ENCODE assay signal across 10 mouse cellular contexts in the genomic region with DNA sequence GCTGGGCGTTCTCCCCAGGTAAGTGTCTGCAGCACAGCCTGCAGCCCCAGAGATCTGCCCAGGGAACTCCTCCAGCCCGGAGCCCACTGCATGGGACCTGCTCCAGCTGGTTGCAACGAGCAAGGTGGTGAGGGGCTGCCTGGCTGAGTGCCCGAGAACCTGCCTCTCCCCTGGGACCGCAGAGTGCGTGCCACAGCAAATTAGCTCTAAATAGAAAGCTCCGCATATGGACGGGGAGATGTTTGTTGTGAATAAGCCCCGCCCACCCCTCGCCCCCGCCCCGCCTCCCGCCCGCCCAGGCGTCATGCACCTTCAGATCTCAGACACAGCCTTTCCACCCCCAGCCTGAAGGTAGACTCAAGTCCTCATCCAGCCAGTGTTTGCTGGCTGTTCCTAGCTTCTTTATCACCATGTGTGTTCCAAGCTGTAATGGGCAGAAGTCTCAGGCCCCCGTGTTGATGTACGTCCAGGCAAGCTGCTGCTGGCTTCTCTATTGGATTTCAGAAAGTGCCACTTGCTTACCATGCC.
DNase-seq lines count a peak whose midpoint lies in the region; ATAC-seq and TF ChIP-seq lines count a peak whose summit lies in the region.
"Had no signal": no experiment of that assay in that cellular context is flagged by ENCODE, and none has a peak within 500 bp of the region (broad histone marks: within the 10 kb centered on the region; RNA-seq: fewer than 3 reads in every experiment).

No protein-coding gene starts in this region.

- in situ Hi-C loops in ES-E14 (cut with MboI; ENCODE audit: low sequenced_read_pairs in 2 of 2, unreplicated experiment in 2 of 2) = no loop called here

- ATAC-seq in heart, embryonic 12.5 days (ENCODE audit: insufficient number of reproducible peaks, low FRiP score) = no peak
- peak; percentile 59 for ATAC-seq in forebrain, embryonic 13.5 days
- ATAC-seq in midbrain, embryonic 11.5 days (ENCODE audit: low FRiP score) = peak; percentile 44
- ATAC-seq in lung, postnatal 0 days = no peak

- no peaks in the 10 kb centered on the region for H3K9me3 ChIP-seq in heart, embryonic 12.5 days (replicated peaks)
- no peaks in the 10 kb centered on the region for H3K9me3 ChIP-seq in ES-E14 (ENCODE audit: control insufficient read depth, insufficient read depth, low read depth, low read length)
- H3K9me3 ChIP-seq in forebrain, embryonic 13.5 days (replicated peaks) = no peaks in the 10 kb centered on the region
- H3K9me3 ChIP-seq in midbrain, embryonic 11.5 days (ENCODE audit: control insufficient read depth, low read length) = no peaks in the 10 kb centered on the region
- H3K9me3 ChIP-seq in lung, postnatal 0 days (ENCODE audit: low read length) = no peaks in the 10 kb centered on the region

- no peak for TF ChIP-seq CTCF in lung, postnatal 0 days (IDR thresholded peaks at IDR 0.05)

- H3K36me3 ChIP-seq in heart, embryonic 12.5 days = no peaks in the 10 kb centered on the region
- H3K36me3 ChIP-seq in ES-E14 (ENCODE audit: control insufficient read depth, insufficient read depth, low read length, poor library complexity, severe bottlenecking) = no peaks in the 10 kb centered on the region
- no peaks in the 10 kb centered on the region for H3K36me3 ChIP-seq in forebrain, embryonic 13.5 days (ENCODE audit: poor library complexity, severe bottlenecking)
- H3K36me3 ChIP-seq in midbrain, embryonic 11.5 days (ENCODE audit: control insufficient read depth, insufficient read depth, low read length) = no peaks in the 10 kb centered on the region
- H3K36me3 ChIP-seq in lung, postnatal 0 days (ENCODE audit: insufficient read depth, low read length) = no peaks in the 10 kb centered on the region

- DNase-seq in heart, postnatal 4 days = no peak
- no peak for DNase-seq in ES-E14 (ENCODE audit: low read depth, low spot score)
- peak; percentile 85 for DNase-seq in midbrain, embryonic 11.5 days (ENCODE audit: low spot score, missing footprints)
- no peak for DNase-seq in adrenal gland, adult (ENCODE audit: inconsistent age in 2 of 2, low spot score in 1 of 2)
- DNase-seq in thymus, postnatal 36 days = no peak
- DNase-seq in lung, postnatal 0 days (ENCODE audit: low spot score) = no peak
- DNase-seq: adrenal gland, adult 2 months had no signal

- peak overlapping the region; percentile 52 for H3K4me2 ChIP-seq in heart, embryonic 12.5 days
- peak overlapping the region; percentile 50 for H3K4me2 ChIP-seq in forebrain, embryonic 13.5 days
- H3K4me2 ChIP-seq in midbrain, embryonic 11.5 days = peak overlapping the region; percentile 47
- H3K4me2 ChIP-seq in lung, postnatal 0 days (replicated peaks; ENCODE audit: low read depth, low read length) = no peak overlapping the region

- WGBS in heart, embryonic 12.5 days = under 1% methylated on average over 17 of the region's 17 CpGs
- WGBS in forebrain, embryonic 13.5 days = under 1% methylated on average over 17 of the region's 17 CpGs
- WGBS in midbrain, embryonic 11.5 days = under 1% methylated on average over 17 of the region's 17 CpGs
- under 1% methylated on average over 13 of the region's 17 CpGs for WGBS in lung, postnatal 0 days

- H3K9ac ChIP-seq in heart, embryonic 12.5 days = no peak overlapping the region
- no peak overlapping the region for H3K9ac ChIP-seq in ES-E14 (ENCODE audit: insufficient read depth, low read depth, low read length, poor library complexity, severe bottlenecking)
- H3K9ac ChIP-seq in forebrain, embryonic 13.5 days = no peak overlapping the region
- peak overlapping the region; percentile 24 for H3K9ac ChIP-seq in midbrain, embryonic 11.5 days (ENCODE audit: low read length)
- no peak overlapping the region for H3K9ac ChIP-seq in lung, postnatal 0 days (replicated peaks; ENCODE audit: low read depth)

- peaks cover 17% of the 10 kb centered on the region for H3K27me3 ChIP-seq in heart, embryonic 12.5 days (replicated peaks)
- H3K27me3 ChIP-seq in forebrain, embryonic 13.5 days = peaks cover 46% of the 10 kb centered on the region
- peaks cover 13% of the 10 kb centered on the region for H3K27me3 ChIP-seq in midbrain, embryonic 11.5 days (ENCODE audit: control insufficient read depth, insufficient read depth, low read length)
- H3K27me3 ChIP-seq in lung, postnatal 0 days (replicated peaks; ENCODE audit: insufficient read depth, low read length) = no peaks in the 10 kb centered on the region
- H3K27me3 ChIP-seq: megakaryocyte, embryonic 14.5 days had no signal

- peak overlapping the region; percentile 8; the same call in 1 of the 2 replicates for H3K4me3 ChIP-seq in heart, embryonic 12.5 days
- H3K4me3 ChIP-seq in ES-E14 (ENCODE audit: insufficient read depth in 1 of 2, low read depth in 1 of 2, low read length in 2 of 2, poor library complexity in 1 of 2, severe bottlenecking in 1 of 2) = peak overlapping the region; percentile 50 to 56; a peak in 3 of 4 replicates
- peak overlapping the region; percentile 6 for H3K4me3 ChIP-seq in forebrain, embryonic 13.5 days
- H3K4me3 ChIP-seq in midbrain, embryonic 11.5 days (ENCODE audit: low read depth, low read length) = peak overlapping the region; percentile 15; the same call in 1 of the 2 replicates
- H3K4me3 ChIP-seq in lung, postnatal 0 days (ENCODE audit: low read depth, low read length) = no peak overlapping the region
- H3K4me3 ChIP-seq: megakaryocyte, embryonic 14.5 days had no signal

- peaks cover 13% of the 10 kb centered on the region for H3K4me1 ChIP-seq in heart, embryonic 12.5 days (replicated peaks)
- peaks cover 5 to 23% of the 10 kb centered on the region in 2 experiments; a peak in 3 of 4 replicates for H3K4me1 ChIP-seq in ES-E14 (ENCODE audit: control insufficient read depth in 2 of 2, insufficient read depth in 2 of 2, low read length in 2 of 2, poor library complexity in 1 of 2)
- peaks cover 22% of the 10 kb centered on the region for H3K4me1 ChIP-seq in forebrain, embryonic 13.5 days
- peaks cover 13% of the 10 kb centered on the region for H3K4me1 ChIP-seq in midbrain, embryonic 11.5 days (ENCODE audit: control insufficient read depth, insufficient read depth, low read length)
- H3K4me1 ChIP-seq in lung, postnatal 0 days (ENCODE audit: insufficient read depth, low read depth, low read length) = no peaks in the 10 kb centered on the region
- H3K4me1 ChIP-seq: megakaryocyte, embryonic 14.5 days had no signal

- TF ChIP-seq EP300 in lung, postnatal 0 days (IDR thresholded peaks at IDR 0.05) = no peak

- no peak overlapping the region for H3K27ac ChIP-seq in heart, embryonic 12.5 days (ENCODE audit: poor library complexity, severe bottlenecking)
- no peak overlapping the region for H3K27ac ChIP-seq in ES-E14 (ENCODE audit: insufficient read depth, low read depth, low read length, poor library complexity, severe bottlenecking)
- no peak overlapping the region for H3K27ac ChIP-seq in forebrain, embryonic 13.5 days
- H3K27ac ChIP-seq in midbrain, embryonic 11.5 days (ENCODE audit: low read depth, low read length) = no peak overlapping the region
- no peak overlapping the region for H3K27ac ChIP-seq in lung, postnatal 0 days (ENCODE audit: low read length)

TF ChIP-seq in ES-E14, 5 proteins besides CTCF, POLR2A, EP300 and RAD21:
- no peak for TF ChIP-seq HCFC1 (IDR thresholded peaks at IDR 0.05; ENCODE audit: borderline replicate concordance, insufficient read depth, low read length)
- no peak for TF ChIP-seq ZC3H11A (IDR thresholded peaks at IDR 0.05; ENCODE audit: borderline replicate concordance, low read depth, low read length)
- TF ChIP-seq MAFK (IDR thresholded peaks at IDR 0.05; ENCODE audit: insufficient read depth, low read depth, low read length) = no peak
- TF ChIP-seq CHD2 (IDR thresholded peaks at IDR 0.05; ENCODE audit: low read depth, low read length) = no peak
- no peak for TF ChIP-seq ZNF384 (IDR thresholded peaks at IDR 0.05; ENCODE audit: low read depth, low read length)

Comparison
In these comparisons a context has a peak if more than half of its experiments do, and no peak if none do; other contexts are left out.
1. ATAC-seq: peak in forebrain, embryonic 13.5 days (single experiment) and midbrain, embryonic 11.5 days (single experiment); none in heart, embryonic 12.5 days (single experiment) and lung, postnatal 0 days (single experiment).